Mouse (Mus musculus): Measurements from ENCODE around the gene Sprtn. TPM values are rescaled to one million over a fixed set of nuclear protein-coding genes. Genes with fewer than 3 reads are reported as not detected.

Gene Sprtn
- polyA plus RNA-seq, 1 experiment: 13.3 TPM

- Histone ChIP-seq H3K4me3 (no peak overlapping the region), H3ac (ENCODE audit: control insufficient read depth, insufficient read length) (no peak overlapping the region), H3K36me3 (ENCODE audit: control insufficient read depth, insufficient read depth) (peaks cover 12% of the 10 kb centered on the region), H3K4me2 (ENCODE audit: low read depth) (no peak overlapping the region), H3K27me3 (ENCODE audit: control insufficient read depth, insufficient read depth, insufficient read length) (no peaks in the 10 kb centered on the region), H3K79me2 (ENCODE audit: control insufficient read depth, insufficient read depth) (peaks cover 19% of the 10 kb centered on the region)
- TF ChIP-seq SRF (IDR thresholded peaks at IDR 0.05; ENCODE audit: control insufficient read depth, insufficient read length, low read depth): no peak
- no peak for TF ChIP-seq CEBPB (IDR thresholded peaks at IDR 0.05; ENCODE audit: insufficient read depth, poor library complexity, severe bottlenecking)
- no peak for TF ChIP-seq E2F4 (IDR thresholded peaks at IDR 0.05; ENCODE audit: insufficient read depth)
- TF ChIP-seq POLR2AphosphoS2 (IDR thresholded peaks at IDR 0.05; ENCODE audit: insufficient read length, low read depth): no peak
- no peak for TF ChIP-seq USF1 (IDR thresholded peaks at IDR 0.05; ENCODE audit: low read depth)
- TF ChIP-seq TCF3 (IDR thresholded peaks at IDR 0.05; ENCODE audit: insufficient read length, low read depth): no peak
- TF ChIP-seq MYOG (IDR thresholded peaks at IDR 0.05; ENCODE audit: control insufficient read depth in 1 of 3, insufficient read depth in 1 of 3, insufficient read length in 2 of 3, low read depth in 2 of 3): no peak
- no peak for TF ChIP-seq POLR2A (IDR thresholded peaks at IDR 0.05; ENCODE audit: insufficient read length, low read depth)
Observed at GRCm38 (mm10) chr8:124914061-124914460, 16.4 kb downstream of the Sprtn start.

GRCm38 (mm10) chr8:124917741-124918484 is 20.2 kb downstream of the Sprtn start:
- Histone ChIP-seq H3K4me3 (no peak overlapping the region), H3K4me2 (ENCODE audit: low read depth) (no peak overlapping the region), H3ac (ENCODE audit: control insufficient read depth, insufficient read length) (no peak overlapping the region), H3K79me2 (ENCODE audit: control insufficient read depth, insufficient read depth) (peaks cover 57% of the 10 kb centered on the region), H3K27me3 (ENCODE audit: control insufficient read depth, insufficient read depth, insufficient read length) (no peaks in the 10 kb centered on the region), H3K36me3 (ENCODE audit: control insufficient read depth, insufficient read depth) (peaks cover 7% of the 10 kb centered on the region)
- TF ChIP-seq POLR2A (IDR thresholded peaks at IDR 0.05; ENCODE audit: insufficient read length, low read depth) (no peak), MYOD1 (IDR thresholded peaks at IDR 0.05; ENCODE audit: control insufficient read depth in 1 of 3, insufficient read length in 2 of 3, low read depth in 2 of 3) (no peak), POLR2AphosphoS2 (IDR thresholded peaks at IDR 0.05; ENCODE audit: insufficient read length, low read depth) (no peak), TCF3 (IDR thresholded peaks at IDR 0.05; ENCODE audit: insufficient read length, low read depth) (no peak), TCF12 (IDR thresholded peaks at IDR 0.05; ENCODE audit: insufficient read depth, poor library complexity, severe bottlenecking) (no peak), MAX (IDR thresholded peaks at IDR 0.05; ENCODE audit: low read depth) (no peak), E2F4 (IDR thresholded peaks at IDR 0.05; ENCODE audit: insufficient read depth) (no peak), CEBPB (IDR thresholded peaks at IDR 0.05; ENCODE audit: insufficient read depth, poor library complexity, severe bottlenecking) (no peak), USF1 (IDR thresholded peaks at IDR 0.05; ENCODE audit: low read depth) (no peak), MYOG (IDR thresholded peaks at IDR 0.05; ENCODE audit: control insufficient read depth in 1 of 3, insufficient read depth in 1 of 3, insufficient read length in 2 of 3, low read depth in 2 of 3) (no peak), SRF (IDR thresholded peaks at IDR 0.05; ENCODE audit: control insufficient read depth, insufficient read length, low read depth) (no peak)

- no peaks in the 10 kb centered on the region for H3K36me3 ChIP-seq (ENCODE audit: control insufficient read depth, insufficient read depth)
- H3K27me3 ChIP-seq (ENCODE audit: control insufficient read depth, insufficient read depth, insufficient read length): no peaks in the 10 kb centered on the region
- peak overlapping the region; percentile 64 for H3K4me2 ChIP-seq (ENCODE audit: low read depth)
- no peak overlapping the region for H3ac ChIP-seq (ENCODE audit: control insufficient read depth, insufficient read length)
- H3K79me2 ChIP-seq (ENCODE audit: control insufficient read depth, insufficient read depth): peaks cover 70% of the 10 kb centered on the region
- TF ChIP-seq CEBPB (IDR thresholded peaks at IDR 0.05; ENCODE audit: insufficient read depth, poor library complexity, severe bottlenecking): 0 out of 2 replicates have a peak, but pooled peaks have one; percentile 9
- TF ChIP-seq TCF12 (IDR thresholded peaks at IDR 0.05; ENCODE audit: insufficient read depth, poor library complexity, severe bottlenecking): peak; percentile 58
- TF ChIP-seq E2F4 (IDR thresholded peaks at IDR 0.05; ENCODE audit: insufficient read depth): no peak
- peak; percentile 68 to 98 (median 98) for TF ChIP-seq MYOD1 (IDR thresholded peaks at IDR 0.05; ENCODE audit: control insufficient read depth in 1 of 3, insufficient read length in 2 of 3, low read depth in 2 of 3)
- no peak for TF ChIP-seq POLR2A (IDR thresholded peaks at IDR 0.05; ENCODE audit: insufficient read length, low read depth)
- no peak for TF ChIP-seq REST (IDR thresholded peaks at IDR 0.05; ENCODE audit: insufficient read depth, insufficient read length)
- TF ChIP-seq TCF3 (IDR thresholded peaks at IDR 0.05; ENCODE audit: insufficient read length, low read depth): peak; percentile 92
- TF ChIP-seq MYOG (IDR thresholded peaks at IDR 0.05; ENCODE audit: control insufficient read depth in 1 of 3, insufficient read depth in 1 of 3, insufficient read length in 2 of 3, low read depth in 2 of 3): peak; percentile 89 to 99 (median 97)
- TF ChIP-seq USF1 (IDR thresholded peaks at IDR 0.05; ENCODE audit: low read depth): no peak
- TF ChIP-seq SRF (IDR thresholded peaks at IDR 0.05; ENCODE audit: control insufficient read depth, insufficient read length, low read depth): no peak
- no peak overlapping the region for H3K4me3 ChIP-seq
Observed at GRCm38 (mm10) chr8:124921369-124922279, 23.9 kb downstream of the Sprtn start.

- Histone ChIP-seq H3K27me3 (ENCODE audit: control insufficient read depth, insufficient read depth, insufficient read length) (no peaks in the 10 kb centered on the region), H3K4me3 (no peak overlapping the region), H3K79me2 (ENCODE audit: control insufficient read depth, insufficient read depth) (peaks cover 68% of the 10 kb centered on the region), H3ac (ENCODE audit: control insufficient read depth, insufficient read length) (no peak overlapping the region), H3K36me3 (ENCODE audit: control insufficient read depth, insufficient read depth) (no peaks in the 10 kb centered on the region), H3K4me2 (ENCODE audit: low read depth) (peak overlapping the region; percentile 64)
- TF ChIP-seq USF1 (IDR thresholded peaks at IDR 0.05; ENCODE audit: low read depth) (peak; percentile 58), TCF12 (IDR thresholded peaks at IDR 0.05; ENCODE audit: insufficient read depth, poor library complexity, severe bottlenecking) (no peak)
Observed at GRCm38 (mm10) chr8:124922490-124923089, 24.9 kb downstream of the Sprtn start.
